In the genomic region with DNA sequence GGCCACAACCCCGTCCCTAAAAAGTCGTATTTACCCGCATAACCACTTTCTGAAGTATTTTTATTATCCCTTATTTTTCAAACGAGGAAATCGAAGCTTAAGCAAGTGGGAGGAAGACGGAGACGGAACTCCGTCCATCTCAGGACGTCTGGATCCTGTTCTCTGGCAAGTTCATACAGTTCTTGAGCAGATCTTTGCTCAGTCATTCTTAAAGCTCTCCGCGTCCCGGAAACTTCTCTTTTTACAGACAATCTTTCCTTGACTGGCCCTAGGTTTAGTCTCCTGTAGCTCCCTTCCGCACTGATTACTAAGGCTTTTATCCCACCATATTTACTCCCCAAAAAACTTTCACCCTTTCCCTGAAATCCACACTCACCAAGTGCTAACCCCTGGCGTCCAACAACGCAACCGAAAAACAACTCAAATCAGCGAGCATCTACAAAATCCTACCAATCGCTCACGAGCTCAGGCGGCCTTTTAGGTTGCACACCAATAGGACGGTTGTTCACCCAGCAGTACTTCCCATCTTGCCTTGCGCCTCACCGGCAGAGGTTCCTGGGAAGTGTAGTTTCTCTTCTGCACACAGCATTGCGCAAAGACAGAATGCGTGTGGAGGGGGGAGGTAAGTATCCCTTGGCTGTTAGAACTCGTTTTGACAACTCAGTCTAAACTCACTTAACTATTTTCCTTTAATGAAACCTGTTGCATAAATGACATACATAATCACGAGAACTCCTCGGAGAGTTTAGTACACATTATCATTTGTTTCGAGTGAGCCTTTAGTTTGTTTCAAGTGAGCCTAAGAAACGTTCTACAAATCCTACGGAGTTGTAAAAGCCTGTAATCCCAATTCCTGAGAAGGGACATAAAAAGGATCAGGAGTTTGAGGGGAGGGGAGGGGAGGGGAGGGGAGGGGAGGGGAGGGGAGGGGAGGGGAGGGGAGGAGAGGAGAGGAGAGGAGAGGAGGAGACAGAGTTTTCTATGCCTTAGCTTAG, we compare ENCODE assay signal across 8 mouse cellular contexts. TPM values are rescaled to one million over a fixed set of nuclear protein-coding genes. Genes with fewer than 3 reads are reported as not detected.
A peak's percentile ranks its signal among the peaks of the same experiment; 100 is the strongest.
DNase-seq lines count a peak whose midpoint lies in the region; ATAC-seq and TF ChIP-seq lines count a peak whose summit lies in the region.

No protein-coding gene starts in this region.

- H3K36me3 ChIP-seq in forebrain, embryonic 10.5 days (replicated peaks): peaks cover 16% of the 10 kb centered on the region
- H3K36me3 ChIP-seq in heart, embryonic 15.5 days: peaks cover 3% of the 10 kb centered on the region; the same call in 1 of the 2 replicates
- peaks cover 5% of the 10 kb centered on the region for H3K36me3 ChIP-seq in liver, embryonic 14.5 days (replicated peaks; ENCODE audit: control insufficient read depth, insufficient read depth, low read depth)
- 0 out of 2 replicates have a peak, but pooled peaks cover 2% of the 10 kb centered on the region for H3K36me3 ChIP-seq in neural tube, embryonic 11.5 days (ENCODE audit: control insufficient read depth, insufficient read depth, low read length)
- H3K36me3 ChIP-seq in stomach, postnatal 0 days (ENCODE audit: control insufficient read depth, insufficient read depth, low read length): no peaks in the 10 kb centered on the region

- peak; percentile 78 to 79 for DNase-seq in CD8-positive naive resting alpha-beta T cell, adult 2 months (ENCODE audit: low read depth in 2 of 2, low spot score in 2 of 2)
- peak; percentile 86 for DNase-seq in c-Kit-positive CD71-negative TER-119-negative erythroid progenitor cells, embryonic 14.5 days (ENCODE audit: low read depth)
- peak; percentile 87 for DNase-seq in forebrain, embryonic 10.5 days (ENCODE audit: extremely low spot score, low spot score)
- peak; percentile 88 to 94 for DNase-seq in kidney, postnatal 25 days
- peak; percentile 92 to 94 (median 94) for DNase-seq in liver, embryonic 14.5 days (ENCODE audit: low read depth in 3 of 3, low spot score in 3 of 3)
- peak; percentile 86 for DNase-seq in neural tube, embryonic 11.5 days (ENCODE audit: low spot score)
- peak; percentile 85 for DNase-seq in stomach, postnatal 0 days (ENCODE audit: low spot score)

- no peaks in the 10 kb centered on the region for H3K27me3 ChIP-seq in forebrain, embryonic 10.5 days (ENCODE audit: poor library complexity, severe bottlenecking)
- H3K27me3 ChIP-seq in heart, embryonic 15.5 days: no peaks in the 10 kb centered on the region
- H3K27me3 ChIP-seq in liver, embryonic 14.5 days (ENCODE audit: control insufficient read depth, insufficient read depth, low read length): no peaks in the 10 kb centered on the region
- no peaks in the 10 kb centered on the region for H3K27me3 ChIP-seq in neural tube, embryonic 11.5 days (ENCODE audit: control insufficient read depth, insufficient read depth, low read length)
- H3K27me3 ChIP-seq in stomach, postnatal 0 days (ENCODE audit: control insufficient read depth, insufficient read depth, low read length): no peaks in the 10 kb centered on the region

- H3K4me2 ChIP-seq in heart, embryonic 15.5 days: peak overlapping the region; percentile 83
- H3K4me2 ChIP-seq in liver, embryonic 14.5 days (ENCODE audit: low read depth): peak overlapping the region; percentile 98
- H3K4me2 ChIP-seq in neural tube, embryonic 11.5 days (ENCODE audit: low read depth): peak overlapping the region; percentile 49
- H3K4me2 ChIP-seq in stomach, postnatal 0 days (replicated peaks; ENCODE audit: low read depth): peak overlapping the region; percentile 53

- H3K27ac ChIP-seq in forebrain, embryonic 10.5 days: peak overlapping the region; percentile 89
- H3K27ac ChIP-seq in heart, embryonic 15.5 days: peak overlapping the region; percentile 80
- H3K27ac ChIP-seq in liver, embryonic 14.5 days: peak overlapping the region; percentile 97
- no peak overlapping the region for H3K27ac ChIP-seq in neural tube, embryonic 11.5 days (ENCODE audit: low read depth, low read length)
- H3K27ac ChIP-seq in stomach, postnatal 0 days (replicated peaks): peak overlapping the region; percentile 93

- 1% methylated on average over 31 of the region's 31 CpGs for WGBS in forebrain, embryonic 10.5 days
- under 1% methylated on average over 31 of the region's 31 CpGs for WGBS in heart, embryonic 15.5 days
- WGBS in liver, embryonic 14.5 days (ENCODE audit: insufficient replicate concordance): under 1% methylated on average over 31 of the region's 31 CpGs
- under 1% methylated on average over 31 of the region's 31 CpGs for WGBS in neural tube, embryonic 11.5 days
- WGBS in stomach, postnatal 0 days: under 1% methylated on average over 31 of the region's 31 CpGs

- no peaks in the 10 kb centered on the region for H3K9me3 ChIP-seq in forebrain, embryonic 10.5 days
- no peaks in the 10 kb centered on the region for H3K9me3 ChIP-seq in heart, embryonic 15.5 days (replicated peaks)
- no peaks in the 10 kb centered on the region for H3K9me3 ChIP-seq in liver, embryonic 14.5 days (ENCODE audit: control insufficient read depth, low read length)
- H3K9me3 ChIP-seq in neural tube, embryonic 11.5 days (ENCODE audit: control insufficient read depth, low read length): no peaks in the 10 kb centered on the region
- H3K9me3 ChIP-seq in stomach, postnatal 0 days (ENCODE audit: control insufficient read depth, low read length): no peaks in the 10 kb centered on the region

- H3K4me1 ChIP-seq in forebrain, embryonic 10.5 days: peaks cover 13% of the 10 kb centered on the region
- peaks cover 13% of the 10 kb centered on the region for H3K4me1 ChIP-seq in heart, embryonic 15.5 days (replicated peaks)
- H3K4me1 ChIP-seq in liver, embryonic 14.5 days (replicated peaks; ENCODE audit: control insufficient read depth in 2 of 2, insufficient read depth in 2 of 2, low read length in 1 of 2): peaks cover 10 to 11% of the 10 kb centered on the region in 2 experiments
- H3K4me1 ChIP-seq in neural tube, embryonic 11.5 days (ENCODE audit: control insufficient read depth, insufficient read depth, low read length): peaks cover 5% of the 10 kb centered on the region; the same call in 1 of the 2 replicates
- peaks cover 4% of the 10 kb centered on the region; the same call in 1 of the 2 replicates for H3K4me1 ChIP-seq in stomach, postnatal 0 days (replicated peaks; ENCODE audit: control insufficient read depth, insufficient read depth)

- ATAC-seq in heart, embryonic 15.5 days (replicated peaks; ENCODE audit: insufficient number of reproducible peaks, insufficient read depth, low FRiP score, low read depth): peak; percentile 94
- peak; percentile 97 for ATAC-seq in liver, embryonic 14.5 days (ENCODE audit: insufficient read depth)
- peak; percentile 93 for ATAC-seq in neural tube, embryonic 11.5 days (ENCODE audit: insufficient read depth, low FRiP score, low TSS enrichment)
- ATAC-seq in stomach, postnatal 0 days (ENCODE audit: low FRiP score, low TSS enrichment): peak; percentile 98

- peak; percentile 57 for TF ChIP-seq CTCF in liver, embryonic 14.5 days (IDR thresholded peaks at IDR 0.05; ENCODE audit: low read depth)
- peak; percentile 49 for TF ChIP-seq CTCF in stomach, postnatal 0 days (IDR thresholded peaks at IDR 0.05; ENCODE audit: low read depth)

- H3K4me3 ChIP-seq in forebrain, embryonic 10.5 days: peak overlapping the region; percentile 73
- H3K4me3 ChIP-seq in heart, embryonic 15.5 days: peak overlapping the region; percentile 66
- H3K4me3 ChIP-seq in liver, embryonic 14.5 days (ENCODE audit: insufficient read depth in 1 of 2, low read depth in 2 of 2, low read length in 2 of 2): peak overlapping the region; percentile 73 to 95
- peak overlapping the region; percentile 48 for H3K4me3 ChIP-seq in neural tube, embryonic 11.5 days (ENCODE audit: low read depth, low read length)
- peak overlapping the region; percentile 57 for H3K4me3 ChIP-seq in stomach, postnatal 0 days (ENCODE audit: low read depth, low read length)

- TF ChIP-seq EP300 in liver, embryonic 14.5 days (IDR thresholded peaks at IDR 0.05; ENCODE audit: low read depth): peak; percentile 38; the same call in 1 of the 2 replicates
- no peak for TF ChIP-seq EP300 in stomach, postnatal 0 days (optimal IDR thresholded peaks at IDR 0.05)

- H3K9ac ChIP-seq in heart, embryonic 15.5 days: peak overlapping the region; percentile 70
- H3K9ac ChIP-seq in liver, embryonic 14.5 days (replicated peaks): peak overlapping the region; percentile 95
- peak overlapping the region; percentile 55 for H3K9ac ChIP-seq in neural tube, embryonic 11.5 days (ENCODE audit: low read length)
- peak overlapping the region; percentile 71 for H3K9ac ChIP-seq in stomach, postnatal 0 days (ENCODE audit: low read length)

RNA-seq across cellular contexts. Expression of a gene that starts 6.7 kb away (rescaled TPM):
- polyA plus RNA-seq in forebrain, embryonic 10.5 days (2016; fragmentation: Nextera tagmentation; extraction: Ambion mirVana): 48.9 and 51.6 TPM in 2 replicates
- 29.0 and 29.5 TPM in 2 replicates for polyA plus RNA-seq in heart, embryonic 15.5 days (2015; fragmentation: Nextera tagmentation; extraction: Ambion mirVana)
- polyA plus RNA-seq in liver, embryonic 14.5 days (2012; rRNA removed): 2.7 and 3.8 TPM in 2 replicates
- polyA plus RNA-seq in liver, embryonic 14.5 days (2014; fragmentation: Nextera tagmentation; extraction: Ambion mirVana): 16.6 and 17.6 TPM in 2 replicates
- polyA plus RNA-seq in neural tube, embryonic 11.5 days (2014; fragmentation: Nextera tagmentation; extraction: Ambion mirVana): 57.3 and 61.6 TPM in 2 replicates
- polyA plus RNA-seq in stomach, postnatal 0 days (2015; fragmentation: Nextera tagmentation; extraction: Ambion mirVana): 18.8 and 23.1 TPM in 2 replicates

RNA-seq across cellular contexts. Expression of a gene that starts 6.9 kb away (rescaled TPM):
- polyA plus RNA-seq in forebrain, embryonic 10.5 days (2016; fragmentation: Nextera tagmentation; extraction: Ambion mirVana): 28.6 and 29.4 TPM in 2 replicates
- 17.3 and 20.6 TPM in 2 replicates for polyA plus RNA-seq in heart, embryonic 15.5 days (2015; fragmentation: Nextera tagmentation; extraction: Ambion mirVana)
- polyA plus RNA-seq in liver, embryonic 14.5 days (2012; rRNA removed): 6.9 and 11.4 TPM in 2 replicates
- 14.1 and 16.3 TPM in 2 replicates for polyA plus RNA-seq in liver, embryonic 14.5 days (2014; fragmentation: Nextera tagmentation; extraction: Ambion mirVana)
- polyA plus RNA-seq in neural tube, embryonic 11.5 days (2014; fragmentation: Nextera tagmentation; extraction: Ambion mirVana): 22.5 and 26.0 TPM in 2 replicates
- polyA plus RNA-seq in stomach, postnatal 0 days (2015; fragmentation: Nextera tagmentation; extraction: Ambion mirVana): 9.2 and 11.0 TPM in 2 replicates
